16 mouse cellular contexts compared by ENCODE assay signal in genomic region chr8:18007567-18007966, GRCm38 (mm10).
"Had no signal": no experiment of that assay in that cellular context is flagged by ENCODE, and none has a peak within 500 bp of the region (broad histone marks: within the 10 kb centered on the region; RNA-seq: fewer than 3 reads in every experiment).

No protein-coding gene starts in this region.

- H3K4me2 ChIP-seq: limb, embryonic 13.5 days; liver, embryonic 13.5 days; neural tube, embryonic 13.5 days had no signal

- H3K4me1 ChIP-seq: limb, embryonic 10.5 days; limb, embryonic 13.5 days; liver, embryonic 13.5 days; neural tube, embryonic 13.5 days had no signal

- DNase-seq: kidney, adult 2 months; kidney, postnatal 25 days; layer of hippocampus, adult 9-11 months; liver, embryonic 13.5 days; lung, adult 2 months; lung, postnatal 14 days; lung, postnatal 4 days; thymus, adult 18-20 months; thymus, postnatal 36 days had no signal

- H3K4me3 ChIP-seq: layer of hippocampus, adult 2 months; limb, embryonic 10.5 days; limb, embryonic 13.5 days; liver, embryonic 13.5 days; myocyte; neural tube, embryonic 13.5 days had no signal

- H3K9me3 ChIP-seq: limb, embryonic 10.5 days; limb, embryonic 13.5 days; liver, embryonic 13.5 days; neural tube, embryonic 13.5 days had no signal

- H3K27ac ChIP-seq: kidney, postnatal 0 days; layer of hippocampus, adult 2 months; limb, embryonic 10.5 days; limb, embryonic 13.5 days; liver, embryonic 13.5 days; neural tube, embryonic 13.5 days had no signal

- H3K36me3 ChIP-seq: limb, embryonic 10.5 days; limb, embryonic 13.5 days; liver, embryonic 13.5 days; neural tube, embryonic 13.5 days had no signal

- ATAC-seq: intestine, postnatal 0 days had no signal

- H3K9ac ChIP-seq: limb, embryonic 13.5 days; liver, embryonic 13.5 days; neural tube, embryonic 13.5 days had no signal

- H3K27me3 ChIP-seq: limb, embryonic 13.5 days; liver, embryonic 13.5 days; neural tube, embryonic 13.5 days had no signal
